Mouse (Mus musculus) layer of hippocampus, adult 8-10 months (tissue): ENCODE results near the gene Foxo6. TPM values are rescaled to one million over a fixed set of nuclear protein-coding genes. Genes with fewer than 3 reads are reported as not detected.

Source experiments
- total RNA-seq, 4 experiments: library from RNA; stranded (reverse); gene quantifications; 2 replicates each; pipeline ENCODE4 v1.2.4; 2022

Foxo6 gene
- total RNA-seq, 4 experiments from 2014 or later = 26.3 to 35.6 (median 28.9) TPM

Other genes starting within 250 kb of the Foxo6 start
- not detected for gene AL607142.1, start 222.4 kb downstream of the Foxo6 start, total RNA-seq
- not detected for gene Edn2, start 126.1 kb downstream of the Foxo6 start, total RNA-seq
- 10 to 100 TPM; 76.4 to 92.0 (median 84.9) TPM for gene Scmh1, start 117.9 kb upstream of the Foxo6 start, total RNA-seq
- under 1 TPM in 3 of 4 experiments, not detected in 1; 0.43 to 0.70 (median 0.68) TPM for gene Slfnl1, start 244.9 kb upstream of the Foxo6 start, total RNA-seq